Mouse (Mus musculus) hindbrain, embryonic 12.5 days (tissue): ENCODE results near the gene Prl3d1. TPM values are rescaled to one million over a fixed set of nuclear protein-coding genes. Genes with fewer than 3 reads are reported as not detected.
"Not testable (repeated sequence)": the region's sequence is repeated elsewhere in the genome, so short reads cannot be mapped to it uniquely, and the experiment has no call there.

ENCODE experiments used
- ATAC-seq: fragments of 200-750 bp; cut with Nextera tagmentation; 2 replicates; pipeline ENCODE4 v1.8.0; 2017; ENCODE audit warnings: moderate TSS enrichment; ENCODE audit not compliant: low FRiP score
- H3K27ac ChIP-seq: fragments of 300-500 bp; sonication (generic); 2 replicates; pipeline ENCODE4 v1.5.1; 2016; ENCODE audit warnings: mild to moderate bottlenecking
- H3K27me3 ChIP-seq: fragments of 300-500 bp; sonication (generic); 2 replicates; pipeline ENCODE4 v1.6.1; 2016; ENCODE audit warnings: mild to moderate bottlenecking
- H3K36me3 ChIP-seq: fragments of 300-500 bp; sonication (generic); 2 replicates; pipeline ENCODE4 v1.6.1; 2016; ENCODE audit warnings: mild to moderate bottlenecking
- H3K4me1 ChIP-seq: fragments of 300-500 bp; sonication (generic); 2 replicates; pipeline ENCODE4 v1.6.1; 2016
- H3K4me2 ChIP-seq: fragments of 300-500 bp; sonication (generic); replicated peaks from 2 replicates; pipeline ENCODE4 v1.6.1; 2016; ENCODE audit warnings: mild to moderate bottlenecking
- H3K4me3 ChIP-seq: fragments of 300-500 bp; sonication (generic); 2 replicates; pipeline ENCODE4 v1.5.1; 2016; ENCODE audit warnings: mild to moderate bottlenecking
- H3K9ac ChIP-seq: fragments of 300-500 bp; sonication (generic); 2 replicates; pipeline ENCODE4 v1.6.1; 2016; ENCODE audit warnings: mild to moderate bottlenecking, moderate library complexity
- H3K9me3 ChIP-seq: fragments of 300-500 bp; sonication (generic); replicated peaks from 2 replicates; pipeline ENCODE4 v1.6.1; 2016; ENCODE audit warnings: mild to moderate bottlenecking
- WGBS: fragments of 180-500 bp; shearing (Covaris S2); methylation state at CpG from one replicate; pipeline ENCODE4 v1.1.7; 2016; 5-methylcytosine and 5-hydroxymethylcytosine counted together
- polyA plus RNA-seq: library from polyadenylated mRNA; unstranded; fragments of >200 nt; fragmentation: Nextera tagmentation; extraction: Ambion mirVana; gene quantifications from 2 replicates; pipeline ENCODE4 v1.2.1, GENCODE M21; 2016

Gene Prl3d1
- polyA plus RNA-seq, result not detected in 2 replicates

GRCm38 (mm10) chr13:27093890-27094289 is at the start of gene Prl3d1:
TSS of gene Prl3d1 (plus strand) at chr13:27094190.
- H3K9me3 ChIP-seq, H3K9ac ChIP-seq, H3K27me3 ChIP-seq, H3K4me3 ChIP-seq, H3K4me1 ChIP-seq, H3K4me2 ChIP-seq, H3K36me3 ChIP-seq, ATAC-seq, H3K27ac ChIP-seq: not testable (repeated sequence)
- WGBS, result 92% methylated on average over 5 of the region's 5 CpGs

GRCm38 (mm10) chr13:27057270-27057669 is 36.7 kb upstream of the Prl3d1 start, which contains the start of gene Prl:
TSS of gene Prl (plus strand) at chr13:27057570.
- Histone ChIP-seq H3K4me2 (no peak within 1 kb of the TSS), H3K9me3 (no peaks in the 10 kb centered on the region), H3K4me1 (no peaks in the 10 kb centered on the region), H3K27me3 (no peaks in the 10 kb centered on the region), H3K27ac (no peak within 1 kb of the TSS), H3K9ac (no peak within 1 kb of the TSS), H3K36me3 (no peaks in the 10 kb centered on the region), H3K4me3 (no peak within 1 kb of the TSS)
- ATAC-seq, result no peak
- WGBS, result 93% methylated on average over 1 of the region's 1 CpGs

- Histone ChIP-seq H3K9me3 (no peaks in the 10 kb centered on the region), H3K4me3 (no peak overlapping the region), H3K4me1 (no peaks in the 10 kb centered on the region), H3K4me2 (no peak overlapping the region), H3K27me3 (no peaks in the 10 kb centered on the region), H3K9ac (no peak overlapping the region), H3K27ac (no peak overlapping the region), H3K36me3 (no peaks in the 10 kb centered on the region)
- WGBS, result 86% methylated on average over 7 of the region's 7 CpGs
- no peak for ATAC-seq
Measured at GRCm38 (mm10) chr13:27059177-27059576, 34.8 kb upstream of the Prl3d1 start.

DNA sequence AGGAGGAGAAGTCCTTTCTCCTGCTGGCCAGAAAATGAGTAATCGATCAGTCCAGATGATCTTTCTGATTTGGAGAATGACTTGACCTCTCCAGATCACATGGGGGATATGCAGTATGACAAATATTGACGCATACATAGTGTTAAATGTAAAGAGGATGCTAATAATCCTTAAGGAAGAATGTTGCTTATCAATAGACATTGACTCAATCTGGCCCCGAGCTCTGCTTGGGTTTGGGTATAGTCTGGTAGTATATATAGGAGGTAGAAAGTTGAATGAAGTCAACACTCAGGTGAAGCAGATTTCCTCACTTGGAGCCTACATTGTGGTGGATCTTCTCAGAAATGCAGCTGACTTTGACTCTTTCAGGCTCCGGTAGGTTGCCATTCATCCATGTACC is 27.4 kb downstream of the Prl3d1 start, which contains the start of gene Prl3d2:
TSS of gene Prl3d2 (plus strand) at position 301 of the 400 bp plus-strand sequence.
- not testable (repeated sequence) for H3K9ac ChIP-seq, H3K4me3 ChIP-seq, H3K36me3 ChIP-seq, H3K27ac ChIP-seq, H3K4me2 ChIP-seq, H3K4me1 ChIP-seq, H3K27me3 ChIP-seq, ATAC-seq, H3K9me3 ChIP-seq
- 98% methylated on average over 4 of the region's 4 CpGs for WGBS

- 62% methylated on average over 1 of the region's 1 CpGs for WGBS
- ATAC-seq, result no peak
- H3K27me3 ChIP-seq, result no peaks in the 10 kb centered on the region
Measured at GRCm38 (mm10) chr13:27148264-27148663, 54.3 kb downstream of the Prl3d1 start.

More at GRCm38 (mm10) chr13:27148264-27148663, 54.3 kb downstream of the Prl3d1 start:
- Histone ChIP-seq H3K27ac (no peak overlapping the region), H3K36me3 (no peaks in the 10 kb centered on the region), H3K4me3 (no peak overlapping the region), H3K9me3 (no peaks in the 10 kb centered on the region), H3K9ac (no peak overlapping the region), H3K4me1 (no peaks in the 10 kb centered on the region), H3K4me2 (no peak overlapping the region)

Other genes with a start within 250 kb of the Prl3d1 start
- gene Prl, start 36.6 kb upstream of the Prl3d1 start, polyA plus RNA-seq, result not detected in 2 replicates
- not detected in 2 replicates for gene Prl3d2, start 27.5 kb downstream of the Prl3d1 start, polyA plus RNA-seq
- not detected in 2 replicates for gene Prl3d3, start 62.6 kb downstream of the Prl3d1 start, polyA plus RNA-seq
- not detected in 2 replicates for gene Prl3c1, start 102.5 kb downstream of the Prl3d1 start, polyA plus RNA-seq
- not detected in 2 replicates for gene Prl3b1, start 147.7 kb downstream of the Prl3d1 start, polyA plus RNA-seq
- gene Prl3a1, start 165.2 kb downstream of the Prl3d1 start, polyA plus RNA-seq, result not detected in 2 replicates
- not detected in 2 replicates for gene Prl6a1, start 218.4 kb downstream of the Prl3d1 start, polyA plus RNA-seq